Mouse (Mus musculus) lung, embryonic 16.5 days (tissue): Measurements from ENCODE around the gene Ly6g5b. TPM values are rescaled to one million over a fixed set of nuclear protein-coding genes. Genes with fewer than 3 reads are reported as not detected.
A peak's percentile ranks its signal among the peaks of the same experiment; 100 is the strongest.
"Not testable (repeated sequence)": the region's sequence is repeated elsewhere in the genome, so short reads cannot be mapped to it uniquely, and the experiment has no call there.

Experiments
- ATAC-seq: fragments of 200-750 bp; cut with Nextera tagmentation; 2 replicates; pipeline ENCODE4 v1.8.0; 2017; ENCODE audit warnings: low read depth, mild to moderate bottlenecking, moderate library complexity
- H3K27ac ChIP-seq: fragments of 300-500 bp; sonication (generic); 2 replicates; pipeline ENCODE4 v1.5.1; 2014; ENCODE audit warnings: mild to moderate bottlenecking, control low read depth, low read length
- H3K27me3 ChIP-seq: fragments of 300-500 bp; sonication (generic); 2 replicates; pipeline ENCODE4 v1.6.1; 2014; ENCODE audit warnings: low read depth, low read length, mixed read lengths; ENCODE audit not compliant: control insufficient read depth, insufficient read depth
- H3K36me3 ChIP-seq: fragments of 300-500 bp; sonication (generic); 2 replicates; pipeline ENCODE4 v1.6.1; 2014; ENCODE audit warnings: low read length; ENCODE audit not compliant: control insufficient read depth, insufficient read depth
- H3K4me1 ChIP-seq: fragments of 300-500 bp; sonication (generic); replicated peaks from 2 replicates; pipeline ENCODE4 v1.6.1; 2014; ENCODE audit warnings: low read length, mixed read lengths; ENCODE audit not compliant: control insufficient read depth, insufficient read depth
- H3K4me2 ChIP-seq: fragments of 300-500 bp; sonication (generic); 2 replicates; pipeline ENCODE4 v1.6.1; 2014; ENCODE audit warnings: low read depth, low read length, control low read depth
- H3K4me3 ChIP-seq: fragments of 300-500 bp; sonication (generic); 2 replicates; pipeline ENCODE4 v1.5.1; 2014; ENCODE audit warnings: mild to moderate bottlenecking, low read length, control low read depth
- H3K9ac ChIP-seq: fragments of 300-500 bp; sonication (generic); 2 replicates; pipeline ENCODE4 v1.6.1; 2014; ENCODE audit warnings: low read length, control low read depth
- H3K9me3 ChIP-seq: fragments of 300-500 bp; sonication (generic); 2 replicates; pipeline ENCODE4 v1.6.1; 2016; ENCODE audit warnings: low read length; ENCODE audit not compliant: control insufficient read depth
- WGBS: fragments of 180-500 bp; shearing (Covaris S2); extraction: QIAGEN DNeasy Blood & Tissue Kit; methylation state at CpG from one replicate; pipeline ENCODE4 v1.1.7; 2014; 5-methylcytosine and 5-hydroxymethylcytosine counted together
- polyA plus RNA-seq: library from polyadenylated mRNA; unstranded; fragments of >200 nt; fragmentation: Nextera tagmentation; extraction: Ambion mirVana; gene quantifications from 2 replicates; pipeline ENCODE4 v1.2.1, GENCODE M21; 2015

The Ly6g5b gene
- polyA plus RNA-seq, 1 experiment from 2014 or later, result 0.60 TPM

GRCm38 (mm10) chr17:35131500-35132173, 16.4 kb upstream of the Ly6g5b start, which contains the start of gene Apom:
Apom (minus strand) TSS chr17:35132050.
- H3K9ac ChIP-seq, result no peak within 1 kb of the TSS
- peaks cover 18% of the 10 kb centered on the region for H3K4me1 ChIP-seq
- no peak within 1 kb of the TSS for H3K27ac ChIP-seq
- no peak within 1 kb of the TSS for H3K4me2 ChIP-seq
- no peak for ATAC-seq
- H3K36me3 ChIP-seq, result no peaks in the 10 kb centered on the region; the same call in 1 of the 2 replicates
- 72% methylated on average over 15 of the region's 15 CpGs for whole genome bisulfite sequencing
- H3K4me3 ChIP-seq, result no peak within 1 kb of the TSS
- no peaks in the 10 kb centered on the region for H3K9me3 ChIP-seq
- no peaks in the 10 kb centered on the region for H3K27me3 ChIP-seq

- Histone ChIP-seq H3K4me1 (peaks cover 13% of the 10 kb centered on the region), H3K4me2 (no peak overlapping the region), H3K9me3 (no peaks in the 10 kb centered on the region), H3K36me3 (no peaks in the 10 kb centered on the region; the same call in 1 of the 2 replicates), H3K4me3 (no peak overlapping the region), H3K27me3 (no peaks in the 10 kb centered on the region), H3K9ac (no peak overlapping the region), H3K27ac (no peak overlapping the region)
- no peak for ATAC-seq
- WGBS, result 88% methylated on average over 8 of the region's 8 CpGs
Measured at GRCm38 (mm10) chr17:35131038-35131437, 15.8 kb upstream of the Ly6g5b start.

DNA sequence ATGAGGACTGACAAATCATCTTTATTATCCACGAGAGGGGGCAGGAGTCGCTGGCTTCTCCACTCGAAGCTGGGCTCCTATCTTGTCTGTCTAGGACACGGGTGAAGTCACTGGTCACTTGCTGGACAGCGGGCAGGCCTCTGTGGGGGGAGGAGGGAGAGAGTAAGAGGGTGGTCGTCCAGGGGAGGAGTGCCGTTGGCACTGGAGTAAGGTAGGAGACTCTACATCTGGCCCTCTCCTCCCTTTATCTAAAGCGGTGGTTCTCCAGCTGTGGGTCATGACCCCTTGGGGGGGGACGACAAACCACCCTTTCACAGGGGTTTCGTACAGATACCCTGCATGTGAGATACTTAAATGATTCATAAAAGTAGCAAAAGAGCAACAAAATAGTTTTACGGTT, 13.8 kb upstream of the Ly6g5b start:
- H3K27me3 ChIP-seq, result no peaks in the 10 kb centered on the region
- no peak overlapping the region for H3K4me2 ChIP-seq
- no peaks in the 10 kb centered on the region; the same call in 1 of the 2 replicates for H3K36me3 ChIP-seq
- WGBS, result 62% methylated on average over 11 of the region's 11 CpGs
- H3K27ac ChIP-seq, result no peak overlapping the region
- no peak for ATAC-seq
- peaks cover 20% of the 10 kb centered on the region for H3K4me1 ChIP-seq
- H3K4me3 ChIP-seq, result no peak overlapping the region
- no peaks in the 10 kb centered on the region for H3K9me3 ChIP-seq
- H3K9ac ChIP-seq, result no peak overlapping the region

DNA sequence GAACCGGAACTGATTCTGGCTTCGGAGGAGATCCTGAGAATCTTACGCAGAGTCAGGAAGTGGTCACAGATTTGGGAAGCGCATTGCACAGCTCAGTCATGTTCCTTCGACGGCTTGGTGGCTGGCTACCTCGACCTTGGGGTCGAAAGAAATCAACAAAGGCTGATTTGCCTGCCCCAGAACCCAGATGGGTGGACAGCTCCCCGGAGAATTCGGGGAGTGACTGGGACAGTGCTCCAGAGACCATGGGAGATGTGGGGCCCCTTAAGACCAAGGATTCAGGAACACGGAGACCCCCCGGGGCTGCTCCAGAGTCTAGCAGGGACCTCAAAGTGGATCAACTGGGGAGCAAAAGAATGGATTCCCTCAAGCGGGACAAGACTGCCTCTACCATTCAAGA, 11.8 kb upstream of the Ly6g5b start:
- peak overlapping the region; percentile 78; the same call in 1 of the 2 replicates for H3K27ac ChIP-seq
- ATAC-seq, result no peak

DNA sequence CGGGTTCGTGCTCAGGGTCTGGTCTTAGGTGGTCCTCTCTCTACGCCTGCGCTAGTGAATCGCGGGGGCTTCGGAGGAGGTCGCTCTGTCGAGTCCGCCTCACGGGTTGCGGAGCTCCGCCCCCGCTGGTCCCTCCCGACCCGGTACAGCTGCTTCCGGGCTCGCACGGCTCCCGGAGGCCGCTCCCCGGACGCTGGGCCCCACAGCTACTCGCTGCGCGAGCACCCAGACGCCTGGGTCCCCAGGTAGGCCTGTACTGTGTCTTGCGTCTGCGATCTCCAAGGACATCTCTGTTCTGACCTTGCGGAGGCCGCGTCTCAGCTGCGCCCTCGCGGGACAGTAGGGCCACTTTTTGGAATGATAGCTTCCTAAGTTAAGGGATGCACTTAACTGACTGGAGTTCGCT, 11.0 kb upstream of the Ly6g5b start, which contains the start of gene D17H6S53E:
D17H6S53E (plus strand) TSS at position 168 of the 406 bp plus-strand sequence.
- ATAC-seq, result peak; percentile 60
- under 1% methylated on average over 36 of the region's 36 CpGs for WGBS
- H3K4me2 ChIP-seq, result peak within 1 kb of the TSS; percentile 59

More for the DNA sequence above, 11.8 kb upstream of the Ly6g5b start:
- Histone ChIP-seq H3K4me3 (peak overlapping the region; percentile 62), H3K9me3 (no peaks in the 10 kb centered on the region), H3K9ac (peak overlapping the region; percentile 78), H3K36me3 (no peaks in the 10 kb centered on the region; the same call in 1 of the 2 replicates), H3K4me1 (peaks cover 20% of the 10 kb centered on the region), H3K4me2 (peak overlapping the region; percentile 59), H3K27me3 (no peaks in the 10 kb centered on the region)
- WGBS, result 50% methylated on average over 13 of the region's 13 CpGs

GRCm38 (mm10) chr17:35125578-35125977, 10.3 kb upstream of the Ly6g5b start:
- Histone ChIP-seq H3K27ac (peak overlapping the region; percentile 78; the same call in 1 of the 2 replicates), H3K4me2 (peak overlapping the region; percentile 59), H3K36me3 (no peaks in the 10 kb centered on the region; the same call in 1 of the 2 replicates), H3K4me1 (peaks cover 20% of the 10 kb centered on the region), H3K9ac (peak overlapping the region; percentile 78), H3K27me3 (no peaks in the 10 kb centered on the region), H3K4me3 (peak overlapping the region; percentile 62), H3K9me3 (no peaks in the 10 kb centered on the region)
- WGBS, result 14% methylated on average over 6 of the region's 6 CpGs
- no peak for ATAC-seq

More for the DNA sequence above, 11.0 kb upstream of the Ly6g5b start, which contains the start of gene D17H6S53E:
- peak within 1 kb of the TSS; percentile 78 for H3K27ac ChIP-seq
- H3K9me3 ChIP-seq, result no peaks in the 10 kb centered on the region
- H3K36me3 ChIP-seq, result no peaks in the 10 kb centered on the region; the same call in 1 of the 2 replicates
- no peaks in the 10 kb centered on the region for H3K27me3 ChIP-seq
- H3K4me1 ChIP-seq, result peaks cover 20% of the 10 kb centered on the region
- peak within 1 kb of the TSS; percentile 78 for H3K9ac ChIP-seq
- H3K4me3 ChIP-seq, result peak within 1 kb of the TSS; percentile 62

DNA sequence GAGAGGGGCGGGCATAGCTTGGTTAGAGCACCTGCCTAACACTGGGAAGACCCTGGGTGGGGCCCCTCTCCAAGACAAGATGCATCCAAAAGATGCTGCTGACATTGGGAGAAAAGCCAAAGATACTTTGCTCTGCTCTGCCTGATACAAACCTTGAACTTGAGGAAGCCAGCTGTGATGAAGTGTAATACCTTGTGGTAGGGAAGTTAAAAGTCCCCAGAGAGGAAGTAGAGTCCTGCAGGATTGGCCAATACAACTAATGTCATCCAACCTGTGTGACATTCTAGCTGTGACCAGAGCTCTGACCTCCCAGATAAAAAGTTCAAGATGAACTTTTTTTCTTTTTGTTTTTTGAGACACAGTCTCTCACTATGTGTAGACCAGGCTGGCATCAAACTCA, 9.9 kb upstream of the Ly6g5b start:
- peak overlapping the region; percentile 78 for H3K9ac ChIP-seq
- H3K27ac ChIP-seq, result peak overlapping the region; percentile 13; the same call in 1 of the 2 replicates

GRCm38 (mm10) chr17:35124261-35124896, 9.2 kb upstream of the Ly6g5b start:
- not testable (repeated sequence) for H3K9me3 ChIP-seq, H3K36me3 ChIP-seq, H3K9ac ChIP-seq, H3K4me3 ChIP-seq, H3K27ac ChIP-seq, H3K27me3 ChIP-seq, ATAC-seq, H3K4me2 ChIP-seq
- H3K4me1 ChIP-seq, result peaks cover 28% of the 10 kb centered on the region
- WGBS, result 85% methylated on average over 12 of the region's 12 CpGs

More for the DNA sequence above, 9.9 kb upstream of the Ly6g5b start:
- ATAC-seq, result no peak
- H3K36me3 ChIP-seq, result no peaks in the 10 kb centered on the region; the same call in 1 of the 2 replicates
- no peak overlapping the region; the same call in 1 of the 2 replicates for H3K4me3 ChIP-seq
- H3K4me1 ChIP-seq, result peaks cover 23% of the 10 kb centered on the region
- peak overlapping the region; percentile 59; the same call in 1 of the 2 replicates for H3K4me2 ChIP-seq
- 86% methylated on average over 1 of the region's 1 CpGs for WGBS
- H3K27me3 ChIP-seq, result no peaks in the 10 kb centered on the region
- no peaks in the 10 kb centered on the region for H3K9me3 ChIP-seq

- not testable (repeated sequence) for H3K9me3 ChIP-seq, H3K27ac ChIP-seq, H3K9ac ChIP-seq, H3K36me3 ChIP-seq, ATAC-seq, H3K27me3 ChIP-seq, H3K4me2 ChIP-seq, H3K4me3 ChIP-seq
- WGBS, result 86% methylated on average over 9 of the region's 9 CpGs
- H3K4me1 ChIP-seq, result peaks cover 28% of the 10 kb centered on the region
Measured at GRCm38 (mm10) chr17:35123287-35123686, 8.1 kb upstream of the Ly6g5b start.
